Mouse (Mus musculus): ENCODE results near the gene Hspg2. TPM values are rescaled to one million over a fixed set of nuclear protein-coding genes. Genes with fewer than 3 reads are reported as not detected.

Gene Hspg2
- polyA plus RNA-seq, 1 experiment from 2014 or later = 4.1 TPM

GRCm38 (mm10) chr4:137460676-137461075 lies 7.9 kb upstream of the Hspg2 start:
- no peak for DNase-seq (ENCODE audit: low spot score)

GRCm38 (mm10) chr4:137461217-137461616 lies 7.4 kb upstream of the Hspg2 start:
- no peak for DNase-seq (ENCODE audit: low spot score)

GRCm38 (mm10) chr4:137461981-137462690 lies 6.4 kb upstream of the Hspg2 start:
- DNase-seq (ENCODE audit: low spot score) = no peak

- no peak for DNase-seq (ENCODE audit: low spot score)
These were observed 3.3 kb upstream of the Hspg2 start for GRCm38 (mm10) chr4:137465125-137465787.

- no peak for DNase-seq (ENCODE audit: low spot score)
These were observed 1.6 kb upstream of the Hspg2 start for GRCm38 (mm10) chr4:137466991-137467390.

GRCm38 (mm10) chr4:137467525-137467924 lies 1.0 kb upstream of the Hspg2 start:
- no peak for DNase-seq (ENCODE audit: low spot score)

- no peak for DNase-seq (ENCODE audit: low spot score)
These were observed 694 bp downstream of the Hspg2 start for GRCm38 (mm10) chr4:137469081-137469844.

GRCm38 (mm10) chr4:137469845-137470692 lies 1.5 kb downstream of the Hspg2 start:
- DNase-seq (ENCODE audit: low spot score) = no peak

GRCm38 (mm10) chr4:137470701-137471317 lies 2.2 kb downstream of the Hspg2 start:
- no peak for DNase-seq (ENCODE audit: low spot score)

- no peak for DNase-seq (ENCODE audit: low spot score)
These were observed 2.8 kb downstream of the Hspg2 start for GRCm38 (mm10) chr4:137471326-137471725.

- DNase-seq (ENCODE audit: low spot score) = no peak
These were observed 4.7 kb downstream of the Hspg2 start for GRCm38 (mm10) chr4:137473240-137473639.

- DNase-seq (ENCODE audit: low spot score) = no peak
These were observed 5.3 kb downstream of the Hspg2 start for GRCm38 (mm10) chr4:137473701-137474388.

- no peak for DNase-seq (ENCODE audit: low spot score)
These were observed 6.1 kb downstream of the Hspg2 start for GRCm38 (mm10) chr4:137474694-137475093.

GRCm38 (mm10) chr4:137475271-137476050 lies 6.9 kb downstream of the Hspg2 start:
- DNase-seq (ENCODE audit: low spot score) = no peak

GRCm38 (mm10) chr4:137476065-137476760 lies 7.6 kb downstream of the Hspg2 start:
- no peak for DNase-seq (ENCODE audit: low spot score)

GRCm38 (mm10) chr4:137476761-137477237 lies 8.2 kb downstream of the Hspg2 start:
- no peak for DNase-seq (ENCODE audit: low spot score)

- no peak for DNase-seq (ENCODE audit: low spot score)
These were observed 9.0 kb downstream of the Hspg2 start for GRCm38 (mm10) chr4:137477611-137478010.

- DNase-seq (ENCODE audit: low spot score) = no peak
These were observed 9.7 kb downstream of the Hspg2 start for GRCm38 (mm10) chr4:137478306-137478705.

GRCm38 (mm10) chr4:137479757-137480156 lies 11.2 kb downstream of the Hspg2 start:
- DNase-seq (ENCODE audit: low spot score) = no peak

All from thymus, postnatal 0 days (tissue).